Mouse (Mus musculus) stomach, postnatal 0 days (tissue): ENCODE results near the gene Atp6v0a1.

Experiments
- CTCF ChIP-seq: IDR thresholded peaks from 2 replicates; pipeline ENCODE4 v1.5.1; 2016; ENCODE audit warnings: antibody characterized with exemption, low read depth, mild to moderate bottlenecking, moderate library complexity
- EP300 ChIP-seq: optimal IDR thresholded peaks from 2 replicates; pipeline ENCODE3; 2016; ENCODE audit warnings: antibody characterized with exemption

GRCm38 (mm10) chr11:101035328-101035695 is 26.1 kb downstream of the Atp6v0a1 start:
- TF ChIP-seq CTCF (no peak), EP300 (no peak)
